Mouse (Mus musculus): ENCODE results near the gene Ndufc2. TPM values are rescaled to one million over a fixed set of nuclear protein-coding genes. Genes with fewer than 3 reads are reported as not detected.

Ndufc2 gene
- polyA plus RNA-seq, 1 experiment: 89.7 TPM

DNA sequence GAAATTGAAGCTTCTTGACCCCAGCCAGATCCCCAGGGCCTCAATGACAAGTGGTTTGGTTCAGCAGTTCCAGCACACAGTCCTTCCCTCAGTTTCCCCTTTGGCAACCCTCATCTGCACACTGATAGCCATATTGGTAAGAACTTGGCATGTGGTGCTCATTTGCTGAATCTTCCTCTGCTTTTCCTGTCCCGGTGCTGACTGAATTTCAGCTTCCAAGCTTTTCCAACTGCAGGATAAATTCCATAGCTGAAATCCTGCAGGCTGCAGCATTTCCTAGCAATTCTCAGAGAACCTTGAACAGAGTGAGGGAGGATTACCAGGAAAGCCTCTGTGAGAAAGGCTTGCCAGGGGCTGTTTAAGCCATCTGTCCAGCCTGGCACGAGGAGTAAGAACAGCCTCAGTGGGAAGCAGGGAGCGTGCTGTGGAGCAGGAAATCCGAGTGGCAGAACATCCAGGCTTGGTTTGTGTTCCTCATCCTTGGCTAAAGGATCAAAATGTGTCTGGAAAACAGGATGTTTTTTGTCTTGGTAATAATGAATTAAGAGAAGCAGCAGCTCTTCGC is 12.9 kb upstream of the Ndufc2 start:
- Histone ChIP-seq H3K27ac (ENCODE audit: insufficient read depth, low read depth, low read length) (peak overlapping the region; percentile 33), H3K4me3 (ENCODE audit: low read depth, low read length) (no peak overlapping the region), H3K4me1 (ENCODE audit: control insufficient read depth, insufficient read depth, insufficient read length, low read length) (peaks cover 5% of the 10 kb centered on the region; the same call in 1 of the 2 replicates), H3K36me3 (ENCODE audit: control insufficient read depth, insufficient read depth, low read length) (peaks cover 25% of the 10 kb centered on the region), H3K27me3 (ENCODE audit: control insufficient read depth, insufficient read depth, low read length) (no peaks in the 10 kb centered on the region)
- WGBS: 85% methylated on average over 5 of the region's 5 CpGs
- no peak for TF ChIP-seq POLR2A (IDR thresholded peaks at IDR 0.05; ENCODE audit: low read depth, low read length)
- TF ChIP-seq CTCF (IDR thresholded peaks at IDR 0.05; ENCODE audit: extremely low read depth, insufficient read length, insufficient replicate concordance, low read depth, low read length): no peak

DNA sequence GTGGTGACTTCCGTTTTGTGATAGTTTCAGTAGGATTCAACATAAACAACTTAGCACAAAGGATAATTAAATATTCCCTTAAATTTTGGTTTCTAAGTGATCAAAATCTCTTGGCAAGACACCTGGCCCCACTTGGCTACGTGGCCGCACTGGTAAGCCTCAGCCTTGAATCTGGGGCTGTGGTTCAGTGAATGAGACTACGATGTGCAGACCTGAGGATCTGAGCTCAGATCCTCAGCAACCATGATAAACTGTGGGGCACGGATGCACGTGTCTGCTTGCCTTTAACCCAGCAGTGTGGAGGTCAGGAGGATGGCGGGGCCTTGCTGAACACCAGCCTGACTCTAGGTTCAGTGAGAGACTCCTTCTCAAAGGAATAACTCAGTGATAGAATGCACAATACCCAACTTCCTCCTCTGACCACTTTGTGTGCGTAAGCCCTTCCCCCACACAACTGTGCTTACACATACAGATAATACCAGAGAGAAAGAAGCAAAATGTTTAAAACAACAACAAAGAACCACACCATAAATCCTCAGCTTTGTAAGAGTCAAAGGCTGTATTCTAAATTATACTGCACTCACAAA is 12.1 kb upstream of the Ndufc2 start:
- Histone ChIP-seq H3K27ac (ENCODE audit: insufficient read depth, low read depth, low read length) (no peak overlapping the region), H3K27me3 (ENCODE audit: control insufficient read depth, insufficient read depth, low read length) (no peaks in the 10 kb centered on the region), H3K4me1 (ENCODE audit: control insufficient read depth, insufficient read depth, insufficient read length, low read length) (peaks cover 5% of the 10 kb centered on the region; the same call in 1 of the 2 replicates), H3K36me3 (ENCODE audit: control insufficient read depth, insufficient read depth, low read length) (peaks cover 22% of the 10 kb centered on the region), H3K4me3 (ENCODE audit: low read depth, low read length) (no peak overlapping the region)
- WGBS: 87% methylated on average over 8 of the region's 8 CpGs
- TF ChIP-seq CTCF (IDR thresholded peaks at IDR 0.05; ENCODE audit: extremely low read depth, insufficient read length, insufficient replicate concordance, low read depth, low read length): no peak
- no peak for TF ChIP-seq POLR2A (IDR thresholded peaks at IDR 0.05; ENCODE audit: low read depth, low read length)

DNA sequence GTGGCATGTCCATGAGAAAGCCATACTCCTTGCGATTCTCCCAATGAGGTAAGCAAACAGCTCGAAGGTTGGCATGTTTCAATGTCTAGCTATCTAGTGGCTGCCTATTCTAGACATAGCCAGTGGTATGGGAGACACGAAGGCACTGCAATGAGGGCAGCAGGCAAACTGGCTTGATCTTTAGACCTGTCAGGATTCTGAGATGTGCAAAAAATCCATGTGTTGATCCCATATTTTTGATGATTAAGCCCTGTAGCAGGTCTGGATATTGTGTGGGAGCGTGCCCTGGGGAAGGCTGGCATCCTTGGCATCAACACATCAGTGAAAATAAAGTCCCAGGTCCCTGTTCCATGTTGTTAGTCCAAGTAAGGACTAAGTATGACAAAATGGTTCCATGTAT is 11.3 kb upstream of the Ndufc2 start:
- WGBS: 95% methylated on average over 4 of the region's 4 CpGs
- TF ChIP-seq CTCF (IDR thresholded peaks at IDR 0.05; ENCODE audit: extremely low read depth, insufficient read length, insufficient replicate concordance, low read depth, low read length): no peak
- no peak for TF ChIP-seq POLR2A (IDR thresholded peaks at IDR 0.05; ENCODE audit: low read depth, low read length)
- no peaks in the 10 kb centered on the region for H3K27me3 ChIP-seq (ENCODE audit: control insufficient read depth, insufficient read depth, low read length)
- no peak overlapping the region for H3K4me3 ChIP-seq (ENCODE audit: low read depth, low read length)
- no peak overlapping the region for H3K27ac ChIP-seq (ENCODE audit: insufficient read depth, low read depth, low read length)
- peaks cover 17% of the 10 kb centered on the region for H3K36me3 ChIP-seq (ENCODE audit: control insufficient read depth, insufficient read depth, low read length)
- peaks cover 5% of the 10 kb centered on the region; the same call in 1 of the 2 replicates for H3K4me1 ChIP-seq (ENCODE audit: control insufficient read depth, insufficient read depth, insufficient read length, low read length)

DNA sequence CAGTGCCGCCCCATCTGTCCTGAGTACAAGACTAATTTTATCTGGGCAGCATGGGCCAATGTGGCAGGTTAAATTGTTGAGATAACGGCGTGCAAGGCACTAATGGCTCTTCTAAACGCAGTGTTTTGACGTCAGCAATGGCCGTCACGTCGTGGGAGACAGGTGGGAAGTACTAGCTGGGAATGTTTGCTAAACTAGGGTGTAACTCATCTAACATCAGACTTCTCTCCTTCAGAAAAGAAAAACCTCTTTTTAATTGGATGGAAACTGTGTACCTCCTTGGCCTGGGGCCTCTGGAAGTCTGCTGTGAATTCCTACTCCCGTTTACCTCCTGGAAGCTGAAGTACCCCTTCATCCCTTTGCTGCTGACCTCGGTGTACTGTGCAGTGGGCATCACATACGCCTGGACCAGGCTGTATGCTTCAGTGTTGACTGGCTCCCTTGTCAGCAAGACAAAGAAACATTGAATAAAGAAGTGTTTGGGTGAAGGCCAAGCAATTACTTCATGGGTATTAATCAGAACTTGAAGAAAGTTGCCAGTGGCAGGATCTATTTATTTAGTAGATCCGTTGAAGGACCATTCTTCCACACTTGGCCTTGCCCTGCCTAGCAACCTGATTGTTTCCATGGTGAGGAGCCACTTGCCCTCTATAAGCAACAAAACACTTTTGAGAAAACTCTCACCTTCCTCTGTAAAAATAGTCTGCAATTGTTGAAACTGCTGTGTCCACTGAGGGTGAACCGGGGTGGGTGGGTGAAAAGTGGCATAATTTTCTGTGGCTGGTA is 8.3 kb upstream of the Ndufc2 start:
- H3K4me1 ChIP-seq (ENCODE audit: control insufficient read depth, insufficient read depth, insufficient read length, low read length): no peaks in the 10 kb centered on the region; the same call in 1 of the 2 replicates
- H3K36me3 ChIP-seq (ENCODE audit: control insufficient read depth, insufficient read depth, low read length): peaks cover 13% of the 10 kb centered on the region
- H3K27me3 ChIP-seq (ENCODE audit: control insufficient read depth, insufficient read depth, low read length): no peaks in the 10 kb centered on the region
- no peak overlapping the region for H3K4me3 ChIP-seq (ENCODE audit: low read depth, low read length)
- H3K27ac ChIP-seq (ENCODE audit: insufficient read depth, low read depth, low read length): peak overlapping the region; percentile 2; the same call in 1 of the 2 replicates
- WGBS: 57% methylated on average over 13 of the region's 13 CpGs
- TF ChIP-seq CTCF (IDR thresholded peaks at IDR 0.05; ENCODE audit: extremely low read depth, insufficient read length, insufficient replicate concordance, low read depth, low read length) (no peak), POLR2A (IDR thresholded peaks at IDR 0.05; ENCODE audit: low read depth, low read length) (no peak)

DNA sequence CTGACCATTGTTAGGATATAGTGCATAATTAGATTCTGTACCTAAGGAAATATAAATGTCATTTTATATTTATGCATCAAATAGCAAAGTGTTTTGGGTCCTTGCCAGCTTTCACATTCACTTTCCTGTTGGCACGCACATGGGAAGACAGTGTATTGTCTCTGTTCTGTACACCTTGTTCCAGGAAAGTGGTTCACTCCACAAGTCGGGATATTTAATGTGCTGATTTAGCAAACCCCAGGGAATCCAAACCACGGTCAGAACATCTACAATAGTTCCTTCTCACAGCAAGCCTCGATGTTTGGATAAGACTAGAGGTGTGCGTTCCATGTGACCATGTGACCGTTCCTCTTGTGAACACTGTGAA is 7.7 kb upstream of the Ndufc2 start:
- Histone ChIP-seq H3K4me3 (ENCODE audit: low read depth, low read length) (no peak overlapping the region), H3K36me3 (ENCODE audit: control insufficient read depth, insufficient read depth, low read length) (peaks cover 11% of the 10 kb centered on the region), H3K27ac (ENCODE audit: insufficient read depth, low read depth, low read length) (peak overlapping the region; percentile 2; the same call in 1 of the 2 replicates), H3K27me3 (ENCODE audit: control insufficient read depth, insufficient read depth, low read length) (no peaks in the 10 kb centered on the region), H3K4me1 (ENCODE audit: control insufficient read depth, insufficient read depth, insufficient read length, low read length) (no peaks in the 10 kb centered on the region; the same call in 1 of the 2 replicates)
- WGBS: 54% methylated on average over 6 of the region's 6 CpGs
- TF ChIP-seq POLR2A (IDR thresholded peaks at IDR 0.05; ENCODE audit: low read depth, low read length): no peak
- no peak for TF ChIP-seq CTCF (IDR thresholded peaks at IDR 0.05; ENCODE audit: extremely low read depth, insufficient read length, insufficient replicate concordance, low read depth, low read length)

DNA sequence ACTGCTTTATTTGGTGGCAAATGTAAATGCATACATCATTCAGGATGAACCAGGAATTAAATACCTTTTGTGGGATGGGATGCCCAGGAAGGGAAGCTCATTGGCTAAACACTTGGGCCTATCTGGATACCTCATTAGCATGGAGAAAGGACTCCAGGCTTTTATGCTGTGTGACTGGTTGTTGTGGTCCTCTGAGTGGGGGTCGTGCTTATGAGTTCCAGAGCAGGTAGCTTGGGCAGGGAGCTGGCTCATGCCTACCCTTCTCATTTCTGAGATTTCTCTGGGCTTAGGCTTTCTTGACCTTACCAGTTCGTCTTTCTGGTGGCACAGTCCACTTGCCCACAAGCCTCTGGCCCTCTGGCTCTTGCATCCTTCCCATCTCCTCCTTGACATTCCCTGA is 5.4 kb upstream of the Ndufc2 start:
- peaks cover 5% of the 10 kb centered on the region; the same call in 1 of the 2 replicates for H3K36me3 ChIP-seq (ENCODE audit: control insufficient read depth, insufficient read depth, low read length)
- H3K4me1 ChIP-seq (ENCODE audit: control insufficient read depth, insufficient read depth, insufficient read length, low read length): no peaks in the 10 kb centered on the region; the same call in 1 of the 2 replicates
- no peak overlapping the region for H3K27ac ChIP-seq (ENCODE audit: insufficient read depth, low read depth, low read length)
- H3K27me3 ChIP-seq (ENCODE audit: control insufficient read depth, insufficient read depth, low read length): no peaks in the 10 kb centered on the region
- TF ChIP-seq POLR2A (IDR thresholded peaks at IDR 0.05; ENCODE audit: low read depth, low read length) (no peak), CTCF (IDR thresholded peaks at IDR 0.05; ENCODE audit: extremely low read depth, insufficient read length, insufficient replicate concordance, low read depth, low read length) (no peak)
- no peak overlapping the region for H3K4me3 ChIP-seq (ENCODE audit: low read depth, low read length)
- 79% methylated on average over 2 of the region's 2 CpGs for WGBS

DNA sequence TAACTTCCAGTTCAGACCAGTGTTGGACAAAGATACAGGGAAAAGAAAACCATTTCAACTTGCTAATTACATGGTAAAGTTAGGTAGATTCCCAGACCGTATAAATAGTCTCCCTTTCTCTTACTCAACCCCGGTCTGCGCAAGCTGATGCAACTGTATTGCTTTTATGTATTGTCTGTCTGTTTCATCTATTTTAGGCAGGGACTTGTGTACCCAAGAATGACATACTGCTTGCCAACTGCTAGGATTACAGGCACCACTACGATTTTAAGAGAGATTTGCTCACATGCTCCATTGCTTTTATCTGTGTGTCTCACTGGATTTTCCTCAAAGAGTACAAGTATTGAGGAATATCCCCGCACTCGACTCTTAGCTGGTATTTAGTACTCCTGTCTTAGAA is 860 bp upstream of the Ndufc2 start:
- Histone ChIP-seq H3K4me1 (ENCODE audit: control insufficient read depth, insufficient read depth, insufficient read length, low read length) (peaks cover 6% of the 10 kb centered on the region; the same call in 1 of the 2 replicates), H3K4me3 (ENCODE audit: low read depth, low read length) (no peak overlapping the region), H3K36me3 (ENCODE audit: control insufficient read depth, insufficient read depth, low read length) (no peaks in the 10 kb centered on the region), H3K27ac (ENCODE audit: insufficient read depth, low read depth, low read length) (no peak overlapping the region), H3K27me3 (ENCODE audit: control insufficient read depth, insufficient read depth, low read length) (no peaks in the 10 kb centered on the region)
- WGBS: 85% methylated on average over 6 of the region's 6 CpGs
- TF ChIP-seq POLR2A (IDR thresholded peaks at IDR 0.05; ENCODE audit: low read depth, low read length): no peak
- TF ChIP-seq CTCF (IDR thresholded peaks at IDR 0.05; ENCODE audit: extremely low read depth, insufficient read length, insufficient replicate concordance, low read depth, low read length): no peak
